Mouse (Mus musculus) spleen, adult 2 months (tissue): ENCODE measurements around the gene Rps6kb2.

Experiments used
- CTCF ChIP-seq: fragments of 200-500 bp; IDR thresholded peaks from 2 replicates; pipeline ENCODE4 v1.5.1; 2011; ENCODE audit warnings: mild to moderate bottlenecking, inconsistent platforms; ENCODE audit not compliant: insufficient read depth, insufficient read length, insufficient replicate concordance; ENCODE audit errors: extremely low read depth
- POLR2A ChIP-seq: fragments of 200-500 bp; IDR thresholded peaks from 2 replicates; pipeline ENCODE4 v1.6.1; 2011; ENCODE audit warnings: low read depth, low read length, inconsistent platforms

- no peak for TF ChIP-seq CTCF
- TF ChIP-seq POLR2A, result no peak
Measured at GRCm38 (mm10) chr19:4151898-4152297, 11.3 kb downstream of the Rps6kb2 start.
